Mouse (Mus musculus): ENCODE data around the gene Wdr19.

- no peak for TF ChIP-seq GATA1 (IDR thresholded peaks at IDR 0.05; ENCODE audit: low read length)
- no peak for TF ChIP-seq TAL1 (IDR thresholded peaks at IDR 0.05; ENCODE audit: low read length)
These were observed 48.2 kb upstream of the Wdr19 start for GRCm38 (mm10) chr5:65151276-65151675.

All from erythroblast, embryonic 14.5 days (primary cell).